Mouse (Mus musculus) G1E (cell line): ENCODE measurements around the gene Jaml.

Source experiments
- CTCF ChIP-seq: IDR thresholded peaks from 2 replicates; pipeline ENCODE4 v1.5.1; 2012; ENCODE audit warnings: low read depth, low read length, inconsistent platforms, mixed read lengths
- GATA1 ChIP-seq: IDR thresholded peaks from 2 replicates; pipeline ENCODE4 v1.6.1; 2012; ENCODE audit warnings: borderline replicate concordance, low read length, inconsistent platforms, mixed read lengths
- GATA2 ChIP-seq: IDR thresholded peaks from 2 replicates; pipeline ENCODE4 v1.6.1; 2012; ENCODE audit warnings: low read depth, low read length, inconsistent platforms, borderline replicate concordance
- POLR2AphosphoS5 ChIP-seq: IDR thresholded peaks from 2 replicates; pipeline ENCODE4 v1.6.1; 2012; ENCODE audit warnings: low read depth, low read length, inconsistent platforms; ENCODE audit not compliant: insufficient replicate concordance
- TAL1 ChIP-seq: conservative IDR thresholded peaks from 2 replicates; pipeline ENCODE4 v1.6.1; 2012; ENCODE audit warnings: low read depth, low read length, inconsistent platforms, mixed read lengths

GRCm38 (mm10) chr9:45118552-45118951 is 39.6 kb downstream of the Jaml start:
- TF ChIP-seq CTCF (no peak), GATA1 (no peak), POLR2AphosphoS5 (no peak), GATA2 (no peak), TAL1 (no peak)
